Mouse (Mus musculus) splenic B cell, adult 2 months (primary cell): ENCODE results near the gene Gspt1.

Experiments used
- DNase-seq: peaks from one replicate; pipeline ENCODE4 v3.0.0-alpha.2; 2011; ENCODE audit warnings: low read depth, low spot score
- H3K27me3 ChIP-seq: 2 replicates; pipeline ENCODE4 v1.6.1; 2012; ENCODE audit warnings: mild to moderate bottlenecking, low read length, moderate library complexity, mixed read lengths; ENCODE audit not compliant: control insufficient read depth, poor library complexity, insufficient read depth, severe bottlenecking
- H3K36me3 ChIP-seq: 2 replicates; pipeline ENCODE4 v1.6.1; 2012; ENCODE audit warnings: mild to moderate bottlenecking, low read length, moderate library complexity, mixed read lengths; ENCODE audit not compliant: control insufficient read depth, poor library complexity, insufficient read depth, severe bottlenecking

Gene Gspt1

DNA sequence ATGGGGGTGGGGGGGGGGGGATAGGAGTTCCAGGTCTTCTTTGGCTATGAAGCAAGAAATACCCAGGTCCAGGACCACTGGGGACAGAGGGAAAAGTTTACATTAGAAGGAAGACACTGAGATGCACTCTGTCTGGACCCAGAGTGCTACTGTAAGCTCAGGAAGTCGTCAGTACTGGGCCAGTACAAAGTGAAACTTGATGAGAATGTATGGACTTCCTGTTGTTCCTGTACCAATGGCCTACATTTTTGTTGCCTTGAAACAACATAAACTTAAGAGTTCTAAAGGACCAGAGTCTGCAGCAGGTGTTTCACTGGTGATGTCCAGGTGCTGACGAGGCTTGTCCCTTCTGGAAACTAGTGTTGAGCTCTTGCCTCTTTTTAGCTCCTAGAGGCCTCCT, 76.7 kb downstream of the Gspt1 start:
- DNase-seq: peak; percentile 28
- Histone ChIP-seq H3K36me3 (no peaks in the 10 kb centered on the region), H3K27me3 (no peaks in the 10 kb centered on the region)

DNA sequence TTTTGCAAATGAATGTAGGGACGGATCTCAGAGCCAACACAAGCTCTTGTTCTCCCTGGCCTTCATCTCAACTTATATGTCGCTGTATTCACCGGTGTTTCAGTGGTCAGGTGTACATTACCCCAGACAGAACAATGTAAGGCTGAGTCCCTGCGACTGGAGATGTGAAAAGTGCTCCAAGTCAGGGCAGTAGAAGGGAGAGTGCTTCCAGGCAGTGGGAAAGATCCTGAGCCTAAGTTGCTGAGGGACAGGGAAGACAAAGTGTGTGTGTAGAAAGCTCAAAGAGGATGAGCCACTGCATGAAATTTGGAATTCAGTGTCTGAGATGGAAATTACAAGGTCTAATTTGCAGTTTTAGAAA, 77.3 kb downstream of the Gspt1 start:
- Histone ChIP-seq H3K36me3 (peaks cover 2% of the 10 kb centered on the region; the same call in 1 of the 2 replicates), H3K27me3 (no peaks in the 10 kb centered on the region)
- DNase-seq: no peak

DNA sequence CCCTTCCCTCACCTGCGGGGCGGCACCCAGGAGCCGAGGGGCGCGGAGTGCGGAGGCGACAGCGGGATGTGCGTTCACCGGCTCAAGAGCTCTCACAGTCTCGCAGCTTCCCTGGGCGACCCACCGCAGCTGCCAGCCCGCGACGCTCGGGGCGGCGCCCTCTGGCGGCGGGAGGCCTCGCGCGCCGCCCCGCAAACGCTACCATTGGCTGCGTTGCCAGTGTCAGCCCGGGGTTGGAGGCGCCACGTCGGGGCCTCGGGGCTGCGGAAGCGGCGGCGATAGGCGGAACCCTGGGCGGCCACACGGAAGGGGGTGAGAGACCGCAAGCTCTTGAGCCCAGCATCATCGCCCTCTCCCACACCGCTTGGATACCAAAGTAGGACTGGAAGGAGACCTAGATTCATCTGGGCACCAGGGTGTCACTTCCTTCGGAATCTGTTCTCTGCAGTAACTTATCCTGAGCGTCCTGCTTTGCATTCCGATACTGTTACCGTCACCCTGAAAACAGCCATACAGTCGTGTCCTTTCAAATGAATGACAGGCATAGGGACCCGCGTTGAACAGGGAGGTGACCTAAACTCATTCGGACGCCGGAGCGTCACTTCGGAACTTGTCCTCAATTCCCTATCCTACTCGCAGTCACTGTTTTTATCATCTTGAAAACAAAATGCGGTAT, 77.8 kb downstream of the Gspt1 start, which contains the start of gene Zc3h7a:
TSS of gene Zc3h7a (minus strand) at position 186 of the 676 bp plus-strand sequence.
- Histone ChIP-seq H3K36me3 (peaks cover 2% of the 10 kb centered on the region; the same call in 1 of the 2 replicates), H3K27me3 (no peaks in the 10 kb centered on the region)
- peak; percentile 94 for DNase-seq

DNA sequence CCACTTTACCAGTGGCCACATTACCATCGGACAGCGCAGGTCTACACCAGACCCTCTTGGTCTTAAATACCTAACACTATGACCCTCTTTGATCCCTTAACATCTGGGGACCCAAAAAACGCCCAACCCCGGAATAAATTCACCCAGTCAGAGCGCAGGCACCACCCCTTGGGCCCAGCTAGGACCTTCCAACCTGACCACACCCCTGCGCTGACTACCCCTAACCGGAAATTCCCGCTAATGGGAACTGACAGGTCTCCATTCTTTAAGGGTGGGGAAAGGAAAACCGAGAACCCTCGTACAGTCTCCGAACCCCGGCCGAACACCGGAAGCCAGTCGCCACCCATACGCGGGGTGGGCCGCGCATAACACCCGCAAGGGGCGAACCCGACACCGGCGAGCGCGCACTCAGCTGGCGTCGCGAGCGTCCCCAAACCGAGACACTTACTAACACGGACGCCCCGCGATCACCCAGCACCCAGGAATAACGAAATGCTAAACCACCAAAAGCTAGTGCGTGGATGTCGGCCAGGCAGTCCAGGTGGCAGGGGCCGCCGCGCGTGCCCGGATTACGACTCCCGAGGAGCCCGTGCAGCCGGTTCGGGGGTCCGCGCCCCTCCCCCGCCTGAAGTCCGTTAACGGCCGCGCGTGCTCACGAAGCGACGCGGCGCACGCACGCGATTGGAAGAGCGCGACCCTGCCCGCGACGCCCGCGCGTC, 78.5 kb downstream of the Gspt1 start:
- H3K27me3 ChIP-seq: no peaks in the 10 kb centered on the region
- H3K36me3 ChIP-seq: peaks cover 2% of the 10 kb centered on the region; the same call in 1 of the 2 replicates
- DNase-seq: peak; percentile 62

DNA sequence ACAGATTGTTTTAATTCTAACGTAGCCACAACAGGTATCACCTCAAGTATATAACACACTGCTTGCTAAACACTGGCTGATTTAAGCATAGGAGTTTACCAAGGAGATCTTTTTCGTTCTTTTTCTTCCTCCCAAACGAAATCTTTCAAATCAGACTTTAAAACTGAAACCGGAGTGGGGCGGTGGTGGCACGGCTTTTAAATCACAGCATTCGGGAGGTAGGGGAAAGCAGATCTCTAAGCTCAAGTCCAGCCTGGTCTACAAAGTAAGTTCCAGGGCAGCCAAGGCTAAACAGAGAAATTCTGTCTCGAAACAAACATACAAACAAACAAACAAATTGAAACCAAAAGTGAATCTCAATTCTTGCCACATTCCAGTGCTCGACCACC, 79.0 kb downstream of the Gspt1 start:
- H3K27me3 ChIP-seq: no peaks in the 10 kb centered on the region
- peak; percentile 34 for DNase-seq
- peaks cover 2% of the 10 kb centered on the region; the same call in 1 of the 2 replicates for H3K36me3 ChIP-seq

DNA sequence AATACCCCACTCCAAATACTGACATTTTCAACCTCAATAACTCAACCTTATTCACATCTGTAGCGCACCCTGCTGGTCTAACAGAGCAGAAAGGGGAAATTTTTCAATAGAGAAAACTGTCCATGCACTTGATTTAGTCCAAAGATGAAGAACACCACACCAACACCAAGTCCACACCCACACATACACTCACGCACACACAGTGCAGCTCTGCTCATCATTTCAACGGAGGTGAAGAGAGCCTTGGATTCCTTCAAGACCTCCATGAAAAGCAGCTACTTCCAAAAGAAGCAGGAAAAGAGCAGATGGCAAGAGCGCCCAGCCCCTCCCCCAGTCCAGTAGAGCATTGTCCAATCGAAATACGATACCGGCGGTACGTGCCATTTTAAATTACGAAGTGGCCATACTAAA, 79.4 kb downstream of the Gspt1 start:
- no peaks in the 10 kb centered on the region for H3K27me3 ChIP-seq
- DNase-seq: peak; percentile 81
- peaks cover 2% of the 10 kb centered on the region; the same call in 1 of the 2 replicates for H3K36me3 ChIP-seq

DNA sequence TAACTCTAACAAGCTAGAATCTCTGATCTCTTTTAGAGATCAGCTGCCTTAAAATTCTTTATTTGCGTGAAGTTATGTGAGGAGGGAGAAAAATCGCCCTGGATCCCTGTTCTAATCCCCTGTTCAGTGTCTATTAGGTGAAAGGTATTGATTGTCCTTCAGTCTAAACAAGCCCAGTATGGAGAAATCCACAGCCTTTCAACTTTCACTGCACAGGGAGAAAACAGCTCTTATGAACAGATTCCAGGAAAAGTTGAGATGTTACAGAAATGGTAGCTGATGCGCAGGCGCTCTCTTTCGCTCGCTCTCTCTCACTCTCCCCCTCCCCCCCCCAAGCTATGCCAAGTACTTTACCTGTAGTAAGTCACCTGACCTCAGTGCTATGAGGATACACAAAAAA, 82.4 kb downstream of the Gspt1 start:
- H3K27me3 ChIP-seq: no peaks in the 10 kb centered on the region
- no peak for DNase-seq
- peaks cover 2% of the 10 kb centered on the region; the same call in 1 of the 2 replicates for H3K36me3 ChIP-seq
